Mouse (Mus musculus) stomach, embryonic 14.5 days (tissue): ENCODE results near the gene Kcnj14. TPM values are rescaled to one million over a fixed set of nuclear protein-coding genes. Genes with fewer than 3 reads are reported as not detected.

ENCODE experiments used
- ATAC-seq: fragments of 200-750 bp; cut with Nextera tagmentation; 2 replicates; pipeline ENCODE4 v1.8.0; 2017; ENCODE audit warnings: low read depth, moderate TSS enrichment; ENCODE audit not compliant: insufficient number of reproducible peaks, insufficient read depth, low FRiP score
- H3K27ac ChIP-seq: fragments of 300-500 bp; sonication (generic); 2 replicates; pipeline ENCODE4 v1.5.1; 2014; ENCODE audit warnings: mild to moderate bottlenecking, low read length, moderate library complexity, mixed read lengths
- H3K27me3 ChIP-seq: fragments of 300-500 bp; sonication (generic); 2 replicates; pipeline ENCODE4 v1.6.1; 2014; ENCODE audit warnings: low read length, control low read depth, mixed read lengths; ENCODE audit not compliant: control insufficient read depth, insufficient read depth
- H3K36me3 ChIP-seq: fragments of 300-500 bp; sonication (generic); 2 replicates; pipeline ENCODE4 v1.6.1; 2014; ENCODE audit warnings: mild to moderate bottlenecking, control low read depth, low read length, moderate library complexity, mixed read lengths; ENCODE audit not compliant: control insufficient read depth, insufficient read depth
- H3K4me1 ChIP-seq: fragments of 300-500 bp; sonication (generic); 2 replicates; pipeline ENCODE4 v1.6.1; 2014; ENCODE audit warnings: low read length, control low read depth, mixed read lengths; ENCODE audit not compliant: control insufficient read depth, insufficient read depth
- H3K4me2 ChIP-seq: fragments of 300-500 bp; sonication (generic); replicated peaks from 2 replicates; pipeline ENCODE4 v1.6.1; 2014; ENCODE audit warnings: low read depth, low read length, control low read depth
- H3K4me3 ChIP-seq: fragments of 300-500 bp; sonication (generic); 2 replicates; pipeline ENCODE4 v1.5.1; 2014; ENCODE audit warnings: low read depth, low read length, control low read depth
- H3K9ac ChIP-seq: fragments of 300-500 bp; sonication (generic); replicated peaks from 2 replicates; pipeline ENCODE4 v1.6.1; 2014; ENCODE audit warnings: low read depth, mild to moderate bottlenecking, control low read depth, low read length, moderate library complexity, mixed read lengths
- H3K9me3 ChIP-seq: fragments of 300-500 bp; sonication (generic); 2 replicates; pipeline ENCODE4 v1.6.1; 2016; ENCODE audit warnings: low read depth, low read length, control low read depth; ENCODE audit not compliant: control insufficient read depth
- WGBS: fragments of 180-500 bp; shearing (Covaris S2); extraction: QIAGEN DNeasy Blood & Tissue Kit; methylation state at CpG from one replicate; pipeline ENCODE4 v1.1.7; 2014; 5-methylcytosine and 5-hydroxymethylcytosine counted together
- polyA plus RNA-seq: library from polyadenylated mRNA; unstranded; fragments of >200 nt; fragmentation: Nextera tagmentation; extraction: Ambion mirVana; gene quantifications from 2 replicates; pipeline ENCODE4 v1.2.1, GENCODE M21; 2014

The Kcnj14 gene
- polyA plus RNA-seq, 1 experiment from 2014 or later = 1.3 TPM

- Histone ChIP-seq H3K4me2 (no peak overlapping the region), H3K4me1 (peaks cover 10% of the 10 kb centered on the region; the same call in 1 of the 2 replicates), H3K36me3 (peaks cover 59% of the 10 kb centered on the region), H3K4me3 (no peak overlapping the region), H3K27me3 (no peaks in the 10 kb centered on the region), H3K9ac (no peak overlapping the region), H3K9me3 (no peaks in the 10 kb centered on the region), H3K27ac (no peak overlapping the region)
- 41% methylated on average over 11 of the region's 11 CpGs for WGBS
- no peak for ATAC-seq
These were observed 16.1 kb downstream of the Kcnj14 start for GRCm38 (mm10) chr7:45808471-45808870.

- Histone ChIP-seq H3K27me3 (no peaks in the 10 kb centered on the region), H3K9ac (no peak overlapping the region), H3K36me3 (peaks cover 42% of the 10 kb centered on the region), H3K4me2 (no peak overlapping the region), H3K9me3 (no peaks in the 10 kb centered on the region), H3K4me1 (no peaks in the 10 kb centered on the region), H3K4me3 (no peak overlapping the region), H3K27ac (no peak overlapping the region)
- WGBS = 56% methylated on average over 5 of the region's 5 CpGs
- ATAC-seq = no peak
These were observed 18.6 kb downstream of the Kcnj14 start for GRCm38 (mm10) chr7:45805941-45806340.

- no peak for ATAC-seq
- H3K4me3 ChIP-seq = no peak overlapping the region
- H3K4me1 ChIP-seq = peaks cover 13% of the 10 kb centered on the region; the same call in 1 of the 2 replicates
- H3K27ac ChIP-seq = no peak overlapping the region
- WGBS = 91% methylated on average over 6 of the region's 6 CpGs
- peaks cover 8% of the 10 kb centered on the region; the same call in 1 of the 2 replicates for H3K36me3 ChIP-seq
- no peak overlapping the region for H3K9ac ChIP-seq
- H3K9me3 ChIP-seq = no peaks in the 10 kb centered on the region
- H3K27me3 ChIP-seq = 0 out of 2 replicates have a peak, but pooled peaks cover 3% of the 10 kb centered on the region
- no peak overlapping the region for H3K4me2 ChIP-seq
These were observed 22.0 kb downstream of the Kcnj14 start for GRCm38 (mm10) chr7:45802551-45802950.

GRCm38 (mm10) chr7:45801348-45801747 lies 23.2 kb downstream of the Kcnj14 start:
- Histone ChIP-seq H3K9me3 (no peaks in the 10 kb centered on the region), H3K4me1 (peaks cover 16% of the 10 kb centered on the region; the same call in 1 of the 2 replicates), H3K4me2 (peak overlapping the region; percentile 41), H3K27ac (no peak overlapping the region), H3K4me3 (peak overlapping the region; percentile 11; the same call in 1 of the 2 replicates), H3K36me3 (no peaks in the 10 kb centered on the region; the same call in 1 of the 2 replicates), H3K27me3 (peaks cover 8% of the 10 kb centered on the region; the same call in 1 of the 2 replicates), H3K9ac (no peak overlapping the region)
- WGBS = under 1% methylated on average over 12 of the region's 12 CpGs
- ATAC-seq = peak; percentile 47

- Histone ChIP-seq H3K4me2 (peak overlapping the region; percentile 41), H3K9me3 (no peaks in the 10 kb centered on the region), H3K36me3 (no peaks in the 10 kb centered on the region), H3K27me3 (peaks cover 8% of the 10 kb centered on the region; the same call in 1 of the 2 replicates), H3K4me1 (peaks cover 16% of the 10 kb centered on the region; the same call in 1 of the 2 replicates), H3K9ac (no peak overlapping the region), H3K27ac (0 out of 2 replicates have a peak overlapping the region, but pooled peaks have one; percentile 21), H3K4me3 (peak overlapping the region; percentile 11; the same call in 1 of the 2 replicates)
- ATAC-seq = peak; percentile 62; the same call in 1 of the 2 replicates
- 19% methylated on average over 22 of the region's 25 CpGs for WGBS
These were observed 23.9 kb downstream of the Kcnj14 start for GRCm38 (mm10) chr7:45800546-45801204.

GRCm38 (mm10) chr7:45800001-45800400 lies 24.6 kb downstream of the Kcnj14 start:
- H3K27me3 ChIP-seq = peaks cover 8% of the 10 kb centered on the region; the same call in 1 of the 2 replicates
- ATAC-seq = no peak
- H3K4me2 ChIP-seq = peak overlapping the region; percentile 41
- no peak overlapping the region for H3K9ac ChIP-seq
- 0 out of 2 replicates have a peak overlapping the region, but pooled peaks have one; percentile 11 for H3K4me3 ChIP-seq
- whole genome bisulfite sequencing = 40% methylated on average over 7 of the region's 7 CpGs
- H3K27ac ChIP-seq = no peak overlapping the region
- no peaks in the 10 kb centered on the region for H3K36me3 ChIP-seq
- no peaks in the 10 kb centered on the region for H3K9me3 ChIP-seq
- peaks cover 16% of the 10 kb centered on the region; the same call in 1 of the 2 replicates for H3K4me1 ChIP-seq

- WGBS = 59% methylated on average over 7 of the region's 7 CpGs
- Histone ChIP-seq H3K27me3 (peaks cover 8% of the 10 kb centered on the region; the same call in 1 of the 2 replicates), H3K36me3 (no peaks in the 10 kb centered on the region), H3K9ac (no peak overlapping the region), H3K4me3 (peak overlapping the region; percentile 40), H3K27ac (no peak overlapping the region), H3K4me2 (peak overlapping the region; percentile 73), H3K9me3 (no peaks in the 10 kb centered on the region), H3K4me1 (peaks cover 16% of the 10 kb centered on the region; the same call in 1 of the 2 replicates)
- no peak for ATAC-seq
These were observed 25.7 kb downstream of the Kcnj14 start for GRCm38 (mm10) chr7:45798931-45799330.

- H3K4me3 ChIP-seq = peak overlapping the region; percentile 40
- peaks cover 8% of the 10 kb centered on the region; the same call in 1 of the 2 replicates for H3K27me3 ChIP-seq
- 2% methylated on average over 19 of the region's 19 CpGs for WGBS
- no peaks in the 10 kb centered on the region for H3K9me3 ChIP-seq
- no peak for ATAC-seq
- peaks cover 16% of the 10 kb centered on the region; the same call in 1 of the 2 replicates for H3K4me1 ChIP-seq
- H3K9ac ChIP-seq = peak overlapping the region; percentile 28; the same call in 1 of the 2 replicates
- no peaks in the 10 kb centered on the region for H3K36me3 ChIP-seq
- peak overlapping the region; percentile 73 for H3K4me2 ChIP-seq
- no peak overlapping the region for H3K27ac ChIP-seq
These were observed 26.1 kb downstream of the Kcnj14 start for GRCm38 (mm10) chr7:45798511-45798836.
